Mouse (Mus musculus) myocyte (in vitro differentiated cells): ENCODE results near the gene Eed.

Source experiments
- POLR2A ChIP-seq: IDR thresholded peaks from one replicate; pipeline ENCODE4 v1.6.1; 2011; ENCODE audit warnings: low read depth, mild to moderate bottlenecking, control low read depth, moderate library complexity; ENCODE audit not compliant: insufficient read length
- REST ChIP-seq: IDR thresholded peaks from one replicate; pipeline ENCODE4 v1.6.1; 2011; ENCODE audit warnings: mild to moderate bottlenecking, control low read depth, moderate library complexity; ENCODE audit not compliant: insufficient read depth, insufficient read length

- TF ChIP-seq POLR2A (peak; percentile 71), REST (no peak)
Observed at GRCm38 (mm10) chr7:89980485-89981422, at the start of gene Eed.
